In genomic region chr1:150776741-150777140, GRCm38 (mm10) we compare ENCODE assay signal across 14 mouse cellular contexts.
"Had no signal": no experiment of that assay in that cellular context is flagged by ENCODE, and none has a peak within 500 bp of the region (broad histone marks: within the 10 kb centered on the region; RNA-seq: fewer than 3 reads in every experiment).

No protein-coding gene starts in this region.

- H3K4me1 ChIP-seq: kidney, embryonic 15.5 days; liver, embryonic 12.5 days; midbrain, embryonic 10.5 days; midbrain, embryonic 15.5 days; neural tube, embryonic 13.5 days; stomach, embryonic 15.5 days had no signal

- H3K9me3 ChIP-seq: kidney, embryonic 15.5 days; limb, embryonic 15.5 days; liver, embryonic 12.5 days; midbrain, embryonic 10.5 days; midbrain, embryonic 15.5 days; neural tube, embryonic 13.5 days; stomach, embryonic 15.5 days had no signal

- H3K27ac ChIP-seq: kidney, embryonic 15.5 days; limb, embryonic 15.5 days; liver, embryonic 12.5 days; midbrain, embryonic 10.5 days; midbrain, embryonic 15.5 days; neural tube, embryonic 13.5 days; stomach, embryonic 15.5 days had no signal

- DNase-seq: kidney, adult 18-20 months; layer of hippocampus, adult 9-11 months; layer of hippocampus, postnatal 36 days; retina, postnatal 1 day; right cerebral cortex, postnatal 4 days; thymus, adult 2 months; thymus, postnatal 25 days had no signal

- H3K4me3 ChIP-seq: kidney, embryonic 15.5 days; limb, embryonic 15.5 days; liver, embryonic 12.5 days; midbrain, embryonic 10.5 days; midbrain, embryonic 15.5 days; neural tube, embryonic 13.5 days; stomach, embryonic 15.5 days had no signal

- H3K27me3 ChIP-seq: kidney, embryonic 15.5 days; limb, embryonic 15.5 days; liver, embryonic 12.5 days; midbrain, embryonic 15.5 days; neural tube, embryonic 13.5 days; stomach, embryonic 15.5 days had no signal

- H3K4me2 ChIP-seq: kidney, embryonic 15.5 days; limb, embryonic 15.5 days; liver, embryonic 12.5 days; midbrain, embryonic 15.5 days; neural tube, embryonic 13.5 days; stomach, embryonic 15.5 days had no signal

- H3K9ac ChIP-seq: kidney, embryonic 15.5 days; limb, embryonic 15.5 days; liver, embryonic 12.5 days; midbrain, embryonic 15.5 days; neural tube, embryonic 13.5 days; stomach, embryonic 15.5 days had no signal

- H3K36me3 ChIP-seq: kidney, embryonic 15.5 days; limb, embryonic 15.5 days; liver, embryonic 12.5 days; midbrain, embryonic 10.5 days; midbrain, embryonic 15.5 days; neural tube, embryonic 13.5 days; stomach, embryonic 15.5 days had no signal

- ATAC-seq: liver, embryonic 12.5 days; midbrain, embryonic 15.5 days had no signal
